Mouse (Mus musculus) testis, adult 2 months (tissue): Measurements from ENCODE around the gene Hmx1. TPM values are rescaled to one million over a fixed set of nuclear protein-coding genes. Genes with fewer than 3 reads are reported as not detected.

Experiments
- H3K27ac ChIP-seq: fragments of 200-500 bp; 2 replicates; pipeline ENCODE4 v1.5.1; 2012; ENCODE audit warnings: low read depth, low read length; ENCODE audit not compliant: control insufficient read depth, insufficient read depth
- H3K27me3 ChIP-seq: fragments of 200-500 bp; 2 replicates; pipeline ENCODE4 v1.6.1; 2012; ENCODE audit warnings: mild to moderate bottlenecking, low read length, moderate library complexity; ENCODE audit not compliant: control insufficient read depth, insufficient read depth
- H3K36me3 ChIP-seq: fragments of 200-500 bp; 2 replicates; pipeline ENCODE4 v1.6.1; 2012; ENCODE audit warnings: mild to moderate bottlenecking, low read length; ENCODE audit not compliant: control insufficient read depth, insufficient read depth
- H3K4me1 ChIP-seq: fragments of 200-500 bp; 2 replicates; pipeline ENCODE4 v1.6.1; 2012; ENCODE audit warnings: low read length; ENCODE audit not compliant: control insufficient read depth, insufficient read depth
- H3K4me3 ChIP-seq: fragments of 200-500 bp; 2 replicates; pipeline ENCODE4 v1.5.1; 2012; ENCODE audit warnings: low read depth, mild to moderate bottlenecking, low read length, moderate library complexity, mixed read lengths; ENCODE audit not compliant: control insufficient read depth
- CTCF ChIP-seq: fragments of 200-500 bp; IDR thresholded peaks from 2 replicates; pipeline ENCODE4 v1.5.1; 2012; ENCODE audit warnings: low read depth, mild to moderate bottlenecking, inconsistent platforms, low read length, moderate library complexity; ENCODE audit not compliant: control insufficient read depth, insufficient read depth, insufficient replicate concordance
- POLR2A ChIP-seq: fragments of 200-500 bp; IDR thresholded peaks from 2 replicates; pipeline ENCODE4 v1.6.1; 2012; ENCODE audit warnings: low read depth, mild to moderate bottlenecking, inconsistent platforms, low read length, moderate library complexity; ENCODE audit not compliant: control insufficient read depth
- polyA plus RNA-seq: library from polyadenylated mRNA; depleted of rRNA; stranded (reverse); fragments of >200 nt; gene quantifications from 2 replicates; pipeline ENCODE4 v1.2.3, GENCODE M21; 2012

The Hmx1 gene
- polyA plus RNA-seq, 1 experiment = 19.1 TPM

DNA sequence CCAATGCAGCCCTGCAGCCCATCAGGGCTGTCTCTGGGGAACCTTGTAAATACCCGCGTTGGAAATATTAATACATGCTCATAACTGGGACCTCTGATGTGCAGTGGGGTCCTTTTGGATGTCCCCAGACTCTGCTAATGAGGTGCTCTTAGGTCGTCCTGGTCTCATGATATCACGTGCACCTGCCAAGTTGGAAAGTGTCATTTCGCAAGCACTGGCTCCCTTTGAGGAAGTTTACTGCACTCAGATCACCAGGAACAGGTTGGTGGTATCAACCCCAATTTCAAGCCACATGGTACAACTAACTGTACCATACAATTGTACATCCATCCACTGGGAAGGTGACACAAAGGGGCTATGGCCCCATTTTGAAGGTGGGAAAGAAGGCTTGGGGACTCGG, 39.5 kb downstream of the Hmx1 start:
- H3K27me3 ChIP-seq = no peaks in the 10 kb centered on the region
- no peaks in the 10 kb centered on the region for H3K36me3 ChIP-seq
- no peak for TF ChIP-seq POLR2A
- no peak overlapping the region for H3K4me3 ChIP-seq
- no peak overlapping the region for H3K27ac ChIP-seq
- H3K4me1 ChIP-seq = no peaks in the 10 kb centered on the region

DNA sequence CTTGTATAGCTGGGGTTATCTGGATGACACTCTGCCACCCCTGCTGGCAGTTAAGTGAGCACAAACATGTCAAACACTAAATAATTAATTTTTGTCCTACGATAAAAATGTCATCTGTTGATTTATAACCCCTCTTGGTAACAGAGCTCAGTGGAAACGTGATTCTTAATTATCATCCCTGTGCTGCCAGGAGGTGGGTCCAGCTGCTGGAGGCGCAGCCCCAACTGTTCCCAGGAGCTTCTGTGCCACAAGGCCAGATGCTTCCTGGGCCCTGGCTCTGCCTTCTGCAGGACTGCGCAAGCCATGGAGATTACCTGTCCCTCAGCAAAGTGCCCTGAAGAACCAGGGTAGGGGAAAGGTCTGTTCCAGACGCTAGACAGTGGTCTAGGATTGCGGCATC, 43.2 kb downstream of the Hmx1 start:
- Histone ChIP-seq H3K27me3 (no peaks in the 10 kb centered on the region), H3K4me1 (no peaks in the 10 kb centered on the region), H3K4me3 (no peak overlapping the region), H3K27ac (no peak overlapping the region), H3K36me3 (no peaks in the 10 kb centered on the region)
- TF ChIP-seq POLR2A (no peak), CTCF (no peak)

DNA sequence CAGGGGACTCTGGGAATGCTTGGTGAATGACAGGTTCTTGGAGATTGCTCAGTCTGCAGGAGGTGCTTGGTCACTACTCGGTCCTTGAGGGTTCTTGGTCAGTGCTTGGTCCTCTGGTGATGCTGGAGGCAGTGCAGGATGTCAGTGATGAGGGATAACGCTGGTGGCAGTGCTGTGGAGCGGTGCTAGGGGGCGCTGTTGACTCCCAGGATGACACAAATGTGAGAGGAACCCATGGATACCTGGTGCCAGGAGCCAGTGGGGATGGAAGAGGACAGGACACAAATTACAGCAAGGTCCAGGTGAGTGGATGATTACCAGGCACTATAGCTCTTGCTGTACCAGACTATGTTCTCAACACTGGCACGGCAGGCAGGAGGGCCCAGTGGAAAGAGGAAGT, 45.1 kb downstream of the Hmx1 start:
- Histone ChIP-seq H3K36me3 (no peaks in the 10 kb centered on the region), H3K27ac (no peak overlapping the region), H3K4me3 (no peak overlapping the region), H3K4me1 (no peaks in the 10 kb centered on the region), H3K27me3 (no peaks in the 10 kb centered on the region)
- peak; percentile 73; the same call in 1 of the 2 replicates for TF ChIP-seq CTCF
- TF ChIP-seq POLR2A = no peak

DNA sequence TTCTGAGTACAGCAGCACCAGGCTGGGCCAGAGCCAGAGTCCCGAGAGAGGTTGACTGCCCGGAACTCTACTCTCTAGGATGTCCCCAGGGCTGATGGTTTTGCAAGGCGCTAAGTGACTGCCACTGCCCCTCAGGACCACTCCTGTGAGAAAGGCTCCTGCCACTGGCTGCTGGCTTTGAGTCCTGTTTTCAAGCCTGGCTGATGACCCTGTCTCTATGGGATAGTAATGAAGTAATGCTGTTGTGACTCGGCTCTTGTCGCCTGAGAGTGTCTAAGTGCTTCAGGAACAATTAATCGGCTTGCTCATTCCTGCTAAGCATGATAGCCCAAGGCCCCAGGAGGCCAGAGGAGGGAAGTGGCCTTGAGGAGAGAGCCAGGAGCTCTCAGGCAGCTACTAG, 45.8 kb downstream of the Hmx1 start:
- no peak overlapping the region for H3K27ac ChIP-seq
- H3K4me1 ChIP-seq = no peaks in the 10 kb centered on the region
- H3K27me3 ChIP-seq = no peaks in the 10 kb centered on the region
- H3K4me3 ChIP-seq = no peak overlapping the region
- TF ChIP-seq CTCF (no peak), POLR2A (no peak)
- no peaks in the 10 kb centered on the region for H3K36me3 ChIP-seq

DNA sequence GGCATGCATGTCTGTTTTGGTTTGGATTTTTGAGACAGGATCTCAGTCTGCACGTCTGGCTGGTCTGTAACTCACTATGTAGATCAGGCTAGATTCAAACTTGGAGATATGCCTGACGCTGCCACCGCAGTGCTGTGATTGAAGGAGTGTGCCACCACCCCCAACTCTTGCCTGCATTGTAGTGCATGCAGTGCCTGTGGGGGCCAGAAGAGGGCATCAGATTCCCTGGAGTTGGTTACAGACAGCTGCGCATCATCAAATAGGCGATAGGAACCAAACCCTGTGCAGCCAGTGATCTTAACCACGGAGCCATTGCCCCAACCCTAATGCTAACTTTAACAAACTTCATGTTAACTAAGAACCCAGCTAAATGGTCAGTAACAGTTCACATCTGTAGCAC, 49.9 kb downstream of the Hmx1 start:
- H3K4me1 ChIP-seq = no peaks in the 10 kb centered on the region
- no peak for TF ChIP-seq POLR2A
- no peak; the same call in 1 of the 2 replicates for TF ChIP-seq CTCF
- H3K4me3 ChIP-seq = no peak overlapping the region
- no peak overlapping the region for H3K27ac ChIP-seq
- no peaks in the 10 kb centered on the region for H3K36me3 ChIP-seq
- H3K27me3 ChIP-seq = no peaks in the 10 kb centered on the region

DNA sequence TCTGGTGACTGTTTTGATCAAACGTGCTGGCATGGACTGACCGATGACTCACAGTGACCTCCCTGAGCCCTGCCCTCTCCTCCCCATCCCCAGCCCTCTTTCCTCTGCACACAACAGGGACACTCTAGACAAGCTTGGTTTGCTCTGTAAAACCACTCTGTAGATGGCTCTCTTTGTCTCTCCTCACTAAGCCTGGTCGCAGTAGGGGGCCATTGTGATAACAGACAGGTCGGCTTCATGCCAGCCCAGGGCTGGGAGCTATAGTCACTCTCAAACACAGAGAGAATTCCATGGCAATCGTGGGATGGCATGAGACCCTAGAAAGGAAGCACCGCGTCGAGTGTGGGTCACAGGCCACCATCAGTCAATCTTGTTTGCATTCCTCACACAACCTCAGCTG, 51.6 kb downstream of the Hmx1 start:
- Histone ChIP-seq H3K4me1 (no peaks in the 10 kb centered on the region), H3K36me3 (no peaks in the 10 kb centered on the region), H3K4me3 (no peak overlapping the region), H3K27ac (no peak overlapping the region), H3K27me3 (no peaks in the 10 kb centered on the region)
- no peak for TF ChIP-seq CTCF
- TF ChIP-seq POLR2A = no peak

DNA sequence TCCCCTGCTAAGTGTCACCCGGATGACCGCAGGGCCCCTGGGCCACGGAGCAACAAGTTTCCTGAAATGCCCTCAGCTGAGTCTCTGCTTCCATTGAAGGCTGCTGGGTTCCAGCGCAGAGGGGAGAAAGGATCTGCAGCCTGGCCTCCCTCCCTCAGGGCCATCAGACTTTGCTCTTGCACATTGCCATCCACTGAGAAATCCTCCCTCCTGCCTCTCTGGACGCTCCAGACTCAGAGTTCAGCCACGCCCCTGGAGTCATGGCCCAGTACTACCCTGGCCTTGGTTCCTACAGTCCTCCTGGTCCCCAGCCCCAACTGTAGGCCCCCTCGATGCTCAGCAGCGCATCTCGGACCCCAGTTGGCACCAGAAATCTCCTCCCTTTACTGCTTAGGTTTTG, 52.5 kb downstream of the Hmx1 start:
- Histone ChIP-seq H3K4me1 (no peaks in the 10 kb centered on the region), H3K36me3 (no peaks in the 10 kb centered on the region), H3K27me3 (no peaks in the 10 kb centered on the region), H3K27ac (no peak overlapping the region), H3K4me3 (no peak overlapping the region)
- no peak for TF ChIP-seq CTCF
- no peak for TF ChIP-seq POLR2A

DNA sequence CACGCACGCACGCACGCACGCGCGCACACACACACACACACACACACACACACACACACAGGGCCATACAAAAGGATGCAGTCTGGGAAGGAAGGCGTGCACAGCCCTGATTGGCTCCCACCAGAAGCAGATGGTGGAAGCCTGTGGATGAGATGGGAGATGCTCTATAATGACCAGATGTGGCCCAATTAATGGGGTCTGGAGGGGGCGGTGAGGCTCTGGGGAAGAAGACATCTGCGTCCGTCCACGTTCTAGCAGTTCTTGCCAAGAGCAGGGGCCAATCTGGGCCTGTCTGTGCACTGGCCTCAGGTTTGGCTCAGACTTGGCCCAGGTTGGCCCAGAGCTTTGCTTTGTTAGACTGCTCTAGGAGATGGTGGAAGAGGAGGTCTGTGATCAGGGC, 55.8 kb downstream of the Hmx1 start:
- Histone ChIP-seq H3K36me3 (no peaks in the 10 kb centered on the region), H3K4me3 (no peak overlapping the region), H3K27me3 (no peaks in the 10 kb centered on the region), H3K4me1 (peaks cover 8% of the 10 kb centered on the region), H3K27ac (no peak overlapping the region)
- no peak for TF ChIP-seq CTCF
- TF ChIP-seq POLR2A = no peak
